Mouse (Mus musculus) kidney, postnatal 14 days (tissue): ENCODE data around the gene Krt42.
"Not testable (repeated sequence)": the region's sequence is repeated elsewhere in the genome, so short reads cannot be mapped to it uniquely, and the experiment has no call there.

ENCODE experiments used
- DNase-seq: peaks from one replicate; pipeline ENCODE4 v3.0.0; 2022; ENCODE audit warnings: mixed read lengths

Krt42 gene

GRCm38 (mm10) chr11:100277726-100278480, 8.2 kb upstream of the Krt42 start:
- no peak for DNase-seq

GRCm38 (mm10) chr11:100275466-100275865, 5.8 kb upstream of the Krt42 start:
- no peak for DNase-seq

GRCm38 (mm10) chr11:100274719-100275118, 5.0 kb upstream of the Krt42 start:
- no peak for DNase-seq

- no peak for DNase-seq
Measured at GRCm38 (mm10) chr11:100271878-100272277, 2.2 kb upstream of the Krt42 start.

- no peak for DNase-seq
Measured at GRCm38 (mm10) chr11:100262058-100262980, 7.4 kb downstream of the Krt42 start.

GRCm38 (mm10) chr11:100261235-100261605, 8.5 kb downstream of the Krt42 start:
- DNase-seq = no peak

- DNase-seq = no peak
Measured at GRCm38 (mm10) chr11:100260514-100261234, 9.0 kb downstream of the Krt42 start, which contains the start of gene Krt17. Krt17 (minus strand) TSS chr11:100261029.

GRCm38 (mm10) chr11:100259079-100259478, 10.6 kb downstream of the Krt42 start:
- DNase-seq = no peak

- no peak for DNase-seq
Measured at GRCm38 (mm10) chr11:100257967-100258366, 11.7 kb downstream of the Krt42 start.

GRCm38 (mm10) chr11:100255514-100255913, 14.2 kb downstream of the Krt42 start:
- DNase-seq = no peak

GRCm38 (mm10) chr11:100254360-100255090, 15.1 kb downstream of the Krt42 start:
- DNase-seq = no peak

GRCm38 (mm10) chr11:100248852-100249465, 20.7 kb downstream of the Krt42 start, which contains the start of gene Krt16:
Krt16 (minus strand) TSS chr11:100248902.
- DNase-seq = no peak

- not testable (repeated sequence) for DNase-seq
Measured at GRCm38 (mm10) chr11:100246471-100246870, 23.2 kb downstream of the Krt42 start.

- DNase-seq = not testable (repeated sequence)
Measured at GRCm38 (mm10) chr11:100240272-100240671, 29.4 kb downstream of the Krt42 start.

- DNase-seq = no peak
Measured at GRCm38 (mm10) chr11:100221741-100222140, 47.9 kb downstream of the Krt42 start.

GRCm38 (mm10) chr11:100219304-100219703, 50.4 kb downstream of the Krt42 start:
- DNase-seq = no peak
